Mouse (Mus musculus): ENCODE measurements around the gene Has3.

DNA sequence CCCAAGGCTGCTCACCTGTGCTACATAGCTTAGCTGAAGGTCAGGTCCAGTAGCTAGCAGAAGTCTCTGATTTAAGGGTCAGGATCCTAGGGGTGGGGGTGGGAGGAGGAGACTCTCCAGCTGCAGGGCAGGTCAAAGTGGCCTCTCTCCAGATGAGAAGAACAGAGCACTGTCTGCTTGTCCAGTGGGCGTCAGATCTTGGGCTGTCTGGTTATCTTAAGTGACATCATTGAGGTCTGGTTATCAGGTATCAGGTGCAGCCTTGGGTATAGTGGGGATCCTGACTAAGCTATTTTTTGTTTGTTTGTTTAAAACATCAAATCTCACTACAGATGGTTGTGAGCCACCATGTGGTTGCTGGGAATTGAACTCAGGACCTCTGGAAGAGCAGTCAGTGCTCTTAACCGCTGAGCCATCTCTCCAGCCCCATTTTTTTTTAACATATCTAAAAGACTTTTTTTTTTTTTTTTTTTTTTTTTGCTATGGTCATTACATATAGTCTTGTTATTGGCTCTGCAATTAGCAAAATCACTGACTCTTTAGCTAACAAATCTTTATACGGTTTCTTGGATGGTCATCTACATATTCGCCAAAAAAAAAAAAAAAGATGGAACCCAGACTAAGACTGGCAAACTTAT is 63.6 kb downstream of the Has3 start:
- TF ChIP-seq CTCF (IDR thresholded peaks at IDR 0.05; ENCODE audit: low read depth) (no peak), EP300 (IDR thresholded peaks at IDR 0.05; ENCODE audit: low read depth) (no peak)

All from heart, postnatal 0 days (tissue).